Mouse (Mus musculus): ENCODE measurements around the gene Esyt1. TPM values are rescaled to one million over a fixed set of nuclear protein-coding genes. Genes with fewer than 3 reads are reported as not detected.
"Not testable (repeated sequence)": the region's sequence is repeated elsewhere in the genome, so short reads cannot be mapped to it uniquely, and the experiment has no call there.

Gene Esyt1
- polyA plus RNA-seq, 1 experiment: 56.9 TPM

DNA sequence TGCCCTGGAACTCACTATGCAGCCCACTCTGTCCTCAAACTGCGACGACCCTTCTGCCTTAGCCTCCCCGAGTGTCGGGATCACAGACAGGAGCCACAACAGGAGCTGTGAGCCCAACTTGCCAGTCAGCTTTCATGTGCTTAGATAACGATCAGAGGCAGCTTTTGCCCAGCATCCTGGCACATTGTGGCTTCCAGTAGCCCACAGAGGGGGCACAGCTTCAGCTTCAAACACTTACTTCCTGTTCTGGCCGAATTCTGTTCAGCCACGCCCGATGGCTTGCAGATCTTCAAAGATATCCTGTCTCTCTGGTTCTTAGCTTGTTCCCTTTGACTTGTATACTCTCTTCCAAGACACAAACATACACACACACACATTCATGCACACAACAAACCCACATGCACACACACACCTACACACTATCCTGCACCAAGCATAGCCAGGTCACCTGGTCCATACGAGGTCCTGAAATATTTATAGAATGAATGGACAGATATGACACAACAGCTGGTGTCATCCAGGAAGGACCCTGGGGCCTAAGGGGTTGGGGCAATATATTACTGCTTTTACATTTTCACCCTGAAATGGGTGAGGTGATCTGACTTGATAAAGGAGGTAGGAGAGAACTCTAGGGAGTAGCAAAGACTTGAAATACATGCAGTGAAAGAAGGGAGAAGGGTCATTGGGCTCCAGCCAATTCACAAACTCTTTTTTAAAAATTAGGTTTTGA, 20.9 kb downstream of the Esyt1 start:
- no peak for DNase-seq (ENCODE audit: low spot score)

DNA sequence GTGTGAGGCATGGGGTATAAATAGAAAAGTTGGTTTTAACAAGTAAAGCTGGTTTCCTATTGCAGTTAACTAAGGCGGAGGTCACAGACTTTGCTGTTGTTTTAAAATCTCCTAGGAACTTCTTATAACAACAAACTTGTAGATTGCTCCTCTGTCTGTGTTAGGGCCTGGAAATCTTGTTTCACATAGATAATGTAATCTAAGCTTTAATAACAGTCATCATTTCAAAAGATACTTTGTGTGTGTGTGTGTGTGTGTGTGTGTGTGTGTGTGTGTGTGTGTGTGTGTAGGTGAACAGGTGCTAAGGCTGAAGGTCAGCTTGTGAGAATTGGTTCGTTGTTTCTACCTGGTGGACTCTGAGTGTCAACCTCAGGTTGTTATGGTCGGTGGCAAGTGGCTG, 21.7 kb downstream of the Esyt1 start:
- no peak for DNase-seq (ENCODE audit: low spot score)

DNA sequence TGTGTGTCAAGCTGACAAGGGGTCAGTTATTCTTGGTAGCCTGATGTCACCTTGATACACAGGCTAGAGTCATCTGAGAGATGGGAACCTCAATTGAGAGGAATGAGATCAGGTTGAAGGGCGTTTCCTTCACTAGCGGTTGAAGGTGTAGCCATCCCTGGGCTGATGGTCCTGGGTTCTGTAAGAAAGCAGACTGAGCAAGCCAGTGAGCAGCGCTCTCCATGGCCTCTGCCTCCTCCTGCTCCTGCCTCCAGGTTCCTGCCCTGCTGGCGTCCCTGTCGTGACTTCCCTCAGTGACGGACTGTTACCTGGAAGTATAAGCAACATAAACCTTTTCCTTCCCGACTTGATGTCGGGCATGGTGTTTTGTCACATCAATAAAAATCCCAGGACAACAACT, 22.1 kb downstream of the Esyt1 start:
- DNase-seq (ENCODE audit: low spot score): no peak

DNA sequence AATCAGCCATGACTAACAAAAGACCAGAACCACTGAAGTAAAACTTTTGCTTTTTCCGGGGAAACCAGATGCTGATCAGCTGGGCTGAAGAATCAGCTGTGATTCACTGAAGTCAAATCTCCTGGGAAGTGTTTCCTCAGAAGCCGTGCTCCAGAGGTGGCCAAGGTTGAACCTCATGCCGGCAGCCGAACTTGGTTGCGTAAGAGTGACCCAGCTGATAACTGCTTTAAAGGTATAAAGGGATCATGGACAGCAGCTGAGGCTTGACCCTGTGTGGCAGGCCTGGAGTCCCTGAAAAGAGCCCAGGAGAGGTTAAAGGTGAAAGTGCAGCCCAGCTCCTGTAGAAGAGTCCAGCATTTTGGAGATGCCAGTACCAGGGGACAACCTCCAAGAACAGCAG, 23.3 kb downstream of the Esyt1 start:
- DNase-seq (ENCODE audit: low spot score): no peak

DNA sequence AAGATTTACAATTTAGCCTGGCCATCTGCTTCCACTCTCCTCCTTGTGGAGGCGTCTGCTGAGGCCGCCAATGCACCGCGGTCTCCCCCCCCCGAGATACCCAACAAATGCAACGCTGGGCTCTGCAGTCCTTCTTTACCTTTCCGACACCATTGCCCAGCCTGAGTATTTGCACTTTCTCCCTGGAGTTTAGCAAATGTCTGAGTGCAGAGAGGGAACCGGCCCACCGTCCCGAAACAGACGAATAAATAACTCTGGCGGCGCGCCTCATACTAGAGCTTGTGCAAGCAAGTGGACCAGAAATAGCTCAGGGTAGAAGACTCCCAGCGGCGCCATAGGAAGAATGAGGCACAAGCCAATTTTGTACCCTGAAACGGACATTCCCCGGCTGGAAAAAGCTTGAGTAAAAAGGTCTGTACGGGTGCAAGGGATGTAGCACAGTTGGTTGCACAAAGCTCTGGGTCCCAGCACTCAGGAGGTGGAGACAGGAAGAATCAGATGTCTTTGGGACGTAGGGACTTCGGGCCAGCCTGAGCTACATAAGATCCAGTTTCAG, 26.5 kb downstream of the Esyt1 start:
- DNase-seq (ENCODE audit: low spot score): peak; percentile 48

DNA sequence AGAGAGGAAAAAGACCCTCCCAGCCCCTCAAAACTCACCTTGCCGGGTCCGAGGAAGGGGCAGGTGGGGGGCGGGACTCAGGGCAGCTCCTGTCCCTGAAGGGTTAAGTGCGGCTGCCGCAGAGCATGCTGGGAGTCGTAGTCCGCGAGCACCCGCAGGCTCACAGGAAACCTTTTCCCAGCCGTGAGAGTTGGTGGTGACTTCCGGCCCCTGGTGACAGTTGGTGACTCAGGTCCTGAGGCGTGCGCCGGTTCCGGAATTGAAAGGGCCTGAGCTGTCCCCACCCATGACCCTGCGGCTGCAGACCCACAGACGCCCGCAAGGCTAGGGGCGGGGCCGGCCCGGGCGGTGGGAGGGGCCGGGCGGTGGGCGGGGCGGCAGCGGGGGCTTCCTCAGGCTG, 27.1 kb downstream of the Esyt1 start, which contains the start of gene Myl6b:
TSS of gene Myl6b (minus strand) at position 96 of the 400 bp plus-strand sequence.
- peak; percentile 85 for DNase-seq (ENCODE audit: low spot score)

DNA sequence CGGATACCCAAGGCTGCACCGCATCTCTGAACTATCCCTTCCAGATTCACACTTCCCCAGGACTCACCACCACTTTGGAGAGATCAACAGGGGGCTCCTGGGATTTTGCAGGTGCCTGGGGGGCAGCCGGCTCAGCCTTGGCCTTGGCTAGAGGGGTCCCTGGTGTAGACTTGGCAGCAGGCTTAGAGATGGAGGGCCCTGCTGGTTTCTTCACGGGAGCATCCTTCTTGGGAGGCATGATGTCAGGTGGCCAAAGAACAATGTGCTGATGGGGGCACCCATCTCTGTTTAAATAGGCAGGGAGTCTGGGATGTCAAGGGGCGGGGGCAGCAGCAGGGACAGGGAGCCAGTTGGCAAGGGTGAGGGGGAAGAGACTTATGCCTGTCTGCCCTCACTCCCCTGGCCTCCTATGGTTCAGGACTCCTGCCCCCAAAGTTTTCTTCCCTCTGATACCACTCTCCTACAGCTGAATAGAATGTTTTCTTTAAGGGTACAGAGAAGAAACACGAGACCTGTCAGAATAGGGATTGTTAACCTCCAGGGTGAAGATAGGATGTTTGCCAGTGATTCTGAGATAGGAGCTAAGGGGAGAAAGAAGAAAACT, 28.4 kb downstream of the Esyt1 start:
- no peak for DNase-seq (ENCODE audit: low spot score)

DNA sequence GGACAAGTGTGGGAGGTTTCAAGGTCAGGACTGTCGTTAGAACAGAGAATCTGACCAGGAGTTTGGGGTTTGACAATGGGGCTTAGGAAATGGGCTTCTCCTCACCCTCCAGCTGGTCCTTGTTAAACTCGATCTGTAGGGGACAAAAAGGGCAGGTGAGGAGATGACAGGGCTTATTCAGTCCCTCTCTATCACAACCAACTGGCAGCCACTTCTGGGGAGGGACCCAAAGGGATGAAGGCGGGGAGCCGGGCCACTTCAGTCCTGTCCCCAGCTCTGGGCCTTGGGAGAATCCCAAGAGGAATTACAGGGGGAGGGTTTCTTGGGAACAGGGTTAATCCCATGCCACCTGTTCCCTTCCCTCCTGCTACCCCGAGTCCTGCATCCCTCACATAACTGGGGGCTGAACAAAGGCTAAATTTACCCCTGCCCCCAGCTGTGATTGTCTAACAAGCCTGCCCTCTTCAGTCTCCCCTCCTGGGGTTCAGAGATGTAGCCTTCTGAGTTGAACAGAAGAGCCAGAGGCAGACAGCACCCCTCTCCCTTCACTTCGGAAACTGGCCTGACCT, 29.1 kb downstream of the Esyt1 start:
- DNase-seq (ENCODE audit: low spot score): no peak

DNA sequence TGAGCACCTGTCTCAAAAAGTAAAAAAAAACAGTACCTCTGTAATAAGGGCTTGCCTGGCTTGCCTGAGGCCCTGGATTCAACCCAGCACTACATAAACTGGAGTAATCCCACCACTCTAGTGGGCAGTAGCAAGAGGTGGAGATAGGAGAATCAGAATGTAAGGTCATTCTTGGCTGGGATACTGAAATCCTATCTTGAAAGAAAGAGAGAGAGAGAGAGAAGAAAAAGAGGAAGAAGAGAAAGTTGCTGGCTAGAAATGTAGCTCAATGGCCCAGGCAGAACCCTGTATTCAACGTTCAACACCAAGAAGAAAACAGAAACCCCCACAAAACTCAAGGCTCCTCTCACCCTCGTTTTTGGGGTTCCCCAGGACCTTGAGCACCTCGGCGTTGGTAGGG, 29.8 kb downstream of the Esyt1 start:
- DNase-seq (ENCODE audit: low spot score): no peak

DNA sequence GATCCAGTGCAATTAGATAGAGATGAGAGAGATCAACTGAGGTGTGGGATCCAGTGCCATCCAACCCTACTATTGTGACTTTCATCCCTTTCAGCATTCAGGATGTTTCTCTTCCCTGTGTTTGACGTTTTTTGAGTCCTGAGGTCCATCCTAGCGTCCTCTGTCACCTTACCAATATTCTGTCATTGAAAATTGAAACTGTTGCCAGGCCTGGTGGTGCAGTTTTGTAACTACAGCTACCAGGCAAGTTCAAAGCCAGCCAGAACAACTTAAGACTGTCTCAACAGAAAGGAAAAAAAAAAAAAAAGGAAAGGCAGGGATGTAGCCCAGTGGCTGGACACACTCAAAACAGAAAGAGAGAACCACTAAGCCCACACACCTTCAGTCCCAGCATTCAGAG, 30.4 kb downstream of the Esyt1 start:
- no peak for DNase-seq (ENCODE audit: low spot score)

DNA sequence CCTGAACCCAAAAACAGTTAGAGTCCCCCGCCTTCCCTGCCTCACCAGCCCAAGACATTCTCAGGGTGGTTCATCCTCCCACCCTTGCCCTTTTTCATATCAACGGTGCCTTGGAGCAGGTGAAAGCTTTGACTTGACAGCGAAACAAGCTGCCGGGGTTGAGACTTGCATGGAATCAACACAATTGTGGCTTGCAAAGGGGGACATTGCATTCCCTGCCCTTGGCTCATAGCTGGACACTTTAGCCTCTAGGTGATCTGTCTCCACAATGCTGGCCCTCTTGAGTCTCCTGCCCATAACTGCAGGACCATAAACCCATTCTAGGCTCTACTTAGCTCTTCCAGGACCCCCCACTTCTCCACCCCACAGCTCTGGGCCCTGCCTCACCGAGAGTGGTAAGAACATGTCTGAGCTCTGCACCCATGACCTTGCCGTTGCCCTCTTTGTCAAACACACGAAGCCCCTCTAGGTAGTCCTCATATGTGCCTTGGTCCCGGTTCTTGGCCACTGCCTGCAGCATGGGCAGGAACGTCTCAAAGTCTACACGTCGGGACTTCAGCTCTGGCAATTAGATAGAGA, 30.9 kb downstream of the Esyt1 start:
- DNase-seq (ENCODE audit: low spot score): no peak

DNA sequence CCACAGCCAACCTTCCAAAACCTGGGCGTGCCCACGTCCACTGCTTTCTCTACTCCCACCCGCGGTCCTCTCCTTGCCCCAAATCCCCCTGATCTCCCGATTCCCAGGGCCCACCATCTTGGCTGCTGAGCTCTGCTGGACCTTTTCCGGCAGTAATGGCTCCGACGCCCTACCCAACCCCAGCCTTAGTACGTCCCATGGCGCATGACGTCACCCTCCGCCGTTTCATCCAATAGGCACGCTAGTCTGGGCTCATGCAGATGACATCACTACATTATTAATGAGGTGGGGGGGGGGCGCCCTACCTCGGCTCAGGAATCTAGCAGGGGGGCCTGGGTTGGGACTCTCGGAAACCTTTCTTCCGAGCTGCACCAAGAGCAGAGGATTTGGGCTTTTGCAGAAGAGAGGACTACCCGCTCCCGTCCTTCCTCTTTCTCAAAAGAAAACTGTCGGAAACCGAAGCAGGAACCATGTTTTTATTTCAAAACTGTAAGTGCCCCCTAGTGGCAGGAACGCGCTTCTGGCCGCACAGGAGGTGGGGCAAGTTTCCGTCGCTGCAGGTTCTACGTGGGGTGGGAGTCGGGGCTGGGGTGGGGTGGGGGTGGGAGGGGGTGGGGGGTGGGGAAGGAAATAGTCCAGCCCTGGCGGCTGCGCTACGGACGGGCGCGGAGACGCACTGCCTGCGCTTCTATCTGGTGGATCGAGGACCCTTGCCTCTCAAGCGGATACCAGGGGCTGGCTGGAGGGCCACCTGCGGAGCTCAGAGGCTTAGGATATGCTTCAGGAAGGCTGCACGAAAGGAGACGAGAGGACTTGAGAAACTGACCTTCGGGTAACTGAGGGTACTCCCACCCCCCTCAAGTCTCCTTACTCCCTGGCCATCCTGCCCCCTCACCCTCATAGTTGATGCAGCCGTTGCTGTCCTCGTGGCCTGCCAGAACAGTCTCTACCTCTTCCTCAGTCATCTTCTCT, 31.7 kb downstream of the Esyt1 start, which contains the start of gene Myl6:
TSS of gene Myl6 (minus strand) at position 451 of the 972 bp plus-strand sequence.
- peak; percentile 94 for DNase-seq (ENCODE audit: low spot score)

DNA sequence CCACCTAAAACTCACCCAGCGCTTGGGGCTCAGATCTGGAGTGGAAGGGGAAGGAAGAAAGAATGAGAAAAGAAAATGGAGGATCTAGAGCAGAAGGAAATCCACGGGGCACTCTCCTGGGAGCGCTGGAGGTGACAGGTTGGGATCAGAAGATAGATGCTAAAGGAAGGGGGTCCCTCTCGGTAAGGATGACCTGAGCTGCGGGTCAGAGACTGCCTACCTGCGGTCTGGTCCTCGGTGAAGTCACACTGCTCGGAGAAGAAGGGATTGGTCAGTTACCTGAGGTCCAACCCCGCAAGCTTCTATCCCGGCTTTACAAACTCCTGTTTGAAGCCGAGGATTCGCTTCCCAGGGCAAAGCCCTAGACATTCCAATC, 32.4 kb downstream of the Esyt1 start:
- DNase-seq (ENCODE audit: low spot score): no peak

DNA sequence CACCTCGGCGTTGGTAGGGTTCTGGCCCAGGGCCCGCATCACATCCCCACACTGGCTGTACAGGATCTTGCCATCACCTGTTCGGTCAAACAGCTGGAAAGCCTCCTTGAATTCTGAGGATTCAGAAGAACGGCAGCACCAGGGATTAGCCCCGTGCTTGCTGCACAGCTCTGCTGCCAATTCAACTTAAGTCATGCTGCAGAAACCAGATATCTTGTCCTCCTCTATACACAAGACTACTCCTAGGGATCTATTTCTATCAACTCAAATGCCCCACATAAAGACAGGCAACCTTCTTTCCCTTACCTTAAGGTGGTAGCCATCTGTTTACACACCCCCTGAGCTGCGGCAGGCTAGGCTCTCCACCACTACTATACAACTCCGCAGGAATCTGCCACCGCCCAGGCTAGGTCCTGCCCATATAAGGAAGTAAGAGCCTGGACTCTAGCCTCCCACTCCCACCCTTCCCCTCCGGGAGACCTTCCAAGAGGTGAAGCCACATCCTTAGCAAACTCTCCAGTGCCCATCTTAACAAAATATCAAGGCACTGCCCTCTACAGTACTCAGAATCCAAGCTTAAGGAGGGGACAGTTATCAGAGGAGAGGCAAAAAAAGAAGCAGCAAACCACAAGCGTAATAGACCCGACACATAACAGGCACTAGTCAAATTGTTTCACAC, 32.9 kb downstream of the Esyt1 start:
- peak; percentile 58 for DNase-seq (ENCODE audit: low spot score)

DNA sequence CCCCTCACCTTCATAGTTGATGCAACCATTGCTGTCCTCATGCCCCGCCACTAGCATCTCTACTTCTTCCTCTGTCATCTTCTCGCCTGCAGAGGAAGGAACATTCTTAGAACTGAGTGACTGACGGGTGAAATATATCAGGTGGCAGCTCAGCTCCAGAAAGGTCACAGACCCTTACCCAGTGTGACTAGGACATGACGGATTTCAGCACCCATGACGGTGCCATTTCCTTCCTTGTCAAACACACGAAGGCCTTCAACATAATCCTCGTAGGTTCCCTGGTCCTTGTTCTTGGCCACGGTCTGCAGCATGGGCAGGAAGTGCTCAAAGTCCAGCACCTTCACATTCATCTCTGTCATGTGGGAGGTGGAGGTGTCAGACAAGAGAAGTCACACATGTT, 33.6 kb downstream of the Esyt1 start:
- DNase-seq (ENCODE audit: low spot score): not testable (repeated sequence)

DNA sequence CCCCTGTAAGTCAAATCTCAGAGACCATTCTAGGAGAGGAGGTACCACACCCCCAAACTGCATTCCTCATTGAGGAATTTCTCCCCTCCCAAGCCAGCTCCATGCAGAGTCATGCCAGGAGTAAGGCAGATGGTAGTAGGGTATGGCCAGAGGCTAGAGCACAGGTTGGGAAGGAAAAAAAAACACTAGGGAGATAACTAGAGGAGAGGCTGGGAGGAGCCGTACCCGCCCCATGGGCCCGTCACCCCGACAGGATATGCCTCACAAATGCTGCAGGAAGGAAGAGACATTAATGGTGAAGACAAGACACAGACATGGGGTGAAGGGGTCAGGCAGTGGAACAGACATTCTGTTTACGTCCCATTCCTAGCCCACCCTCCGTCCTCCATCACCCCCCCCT, 34.2 kb downstream of the Esyt1 start:
- no peak for DNase-seq (ENCODE audit: low spot score)

DNA sequence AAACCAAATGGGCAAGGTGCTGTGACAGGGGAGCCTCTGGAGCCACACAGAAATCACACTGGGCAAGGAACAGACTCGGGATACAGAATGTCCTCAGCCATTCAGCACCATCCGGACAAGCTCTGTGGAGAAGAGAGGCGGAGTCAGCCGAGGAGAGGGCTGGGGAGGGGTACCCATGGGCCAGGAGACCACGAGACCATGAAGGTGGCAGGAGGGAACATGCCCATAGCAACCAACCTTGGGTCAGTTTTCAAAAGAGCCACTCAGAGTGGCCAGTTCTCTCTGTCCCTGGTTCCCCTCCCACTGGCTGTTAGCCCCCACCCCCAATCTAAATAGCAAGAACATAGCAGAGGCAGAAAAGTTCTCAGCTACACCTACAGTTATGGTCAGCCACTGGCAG, 34.8 kb downstream of the Esyt1 start:
- no peak for DNase-seq (ENCODE audit: low spot score)

DNA sequence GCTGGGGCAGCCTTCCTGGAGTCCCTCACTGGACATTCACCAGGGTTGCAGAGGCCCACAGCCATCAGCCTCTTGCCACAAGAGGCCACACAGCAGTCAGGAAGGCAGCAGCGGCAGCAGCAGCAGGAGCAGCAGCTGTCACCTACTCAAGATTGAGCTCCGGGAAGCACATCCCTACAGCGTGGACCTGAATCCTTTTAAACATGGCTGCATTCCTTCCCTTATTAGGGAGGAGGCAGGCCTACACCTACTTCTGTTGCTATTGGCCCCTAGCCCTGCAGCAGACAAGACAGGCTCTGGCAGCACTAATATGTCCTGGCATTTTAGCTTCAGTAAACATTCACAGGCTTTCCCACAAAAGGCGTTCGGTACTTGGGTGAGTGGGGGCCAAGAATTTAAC, 35.4 kb downstream of the Esyt1 start:
- no peak for DNase-seq (ENCODE audit: low spot score)

DNA sequence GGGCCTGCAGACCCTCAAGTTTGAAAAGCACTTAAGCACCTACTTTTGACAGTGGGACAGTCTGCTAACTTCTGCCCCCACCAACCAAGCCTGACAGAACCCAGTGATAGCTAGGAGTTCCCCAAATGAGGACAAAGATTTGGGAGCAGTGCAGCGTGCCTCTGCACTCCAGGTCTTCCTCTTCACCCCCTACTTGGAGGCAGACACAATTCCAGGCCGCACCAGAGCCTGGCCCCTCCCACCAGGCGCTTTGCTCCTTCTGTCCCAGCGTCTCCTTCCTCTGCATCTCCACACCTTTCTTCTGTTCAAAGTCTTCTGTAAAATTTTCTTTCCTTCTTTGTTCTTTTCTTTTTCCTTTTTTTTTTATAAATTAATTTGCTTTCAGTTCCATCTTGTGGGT, 35.9 kb downstream of the Esyt1 start:
- DNase-seq (ENCODE audit: low spot score): no peak

DNA sequence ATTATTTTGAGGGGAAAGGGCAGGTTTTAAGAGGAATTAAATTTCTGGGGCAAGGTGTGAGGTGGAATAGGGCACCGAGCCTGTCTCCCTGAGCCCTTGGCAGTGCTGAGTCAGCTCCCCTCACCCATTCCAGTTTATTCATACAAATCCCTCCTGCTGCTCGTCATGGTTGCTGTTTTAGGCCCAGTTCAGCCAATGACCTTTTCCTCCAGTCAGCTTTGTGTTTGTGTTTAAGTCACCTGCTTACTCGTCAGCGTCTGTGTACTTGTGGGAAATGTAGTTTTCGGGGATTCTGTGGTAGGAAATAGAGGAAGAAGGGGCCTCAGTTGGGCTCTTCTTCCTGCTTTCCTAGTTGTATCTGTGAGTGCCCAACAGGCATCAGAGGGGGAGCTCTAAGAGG, 36.3 kb downstream of the Esyt1 start:
- DNase-seq (ENCODE audit: low spot score): no peak

DNA sequence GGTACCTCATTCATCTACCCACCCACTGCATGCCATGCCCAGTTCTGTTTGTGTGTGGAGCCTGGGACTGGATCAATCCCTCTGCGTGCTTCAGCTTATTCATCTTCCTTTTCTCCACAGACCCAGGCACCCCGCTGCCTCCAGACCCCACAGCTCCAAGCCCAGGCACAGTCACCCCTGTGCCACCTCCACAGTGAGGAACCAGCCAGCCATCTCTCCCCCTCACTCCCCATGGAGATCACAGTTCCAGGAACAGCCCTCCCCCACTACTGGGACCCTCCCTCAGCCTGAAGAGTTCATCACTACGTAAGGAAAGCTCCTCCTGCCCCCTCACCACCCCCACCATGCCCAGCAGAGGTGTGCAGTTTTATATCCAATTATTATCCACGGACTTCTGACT, 36.9 kb downstream of the Esyt1 start:
- DNase-seq (ENCODE audit: low spot score): no peak

All from urinary bladder, adult 2 months (tissue).